Mouse (Mus musculus) G1E (cell line): ENCODE results near the gene Cd34.

Source experiments
- CTCF ChIP-seq: IDR thresholded peaks from 2 replicates; pipeline ENCODE4 v1.5.1; 2012; ENCODE audit warnings: low read depth, low read length, inconsistent platforms, mixed read lengths
- GATA1 ChIP-seq: IDR thresholded peaks from 2 replicates; pipeline ENCODE4 v1.6.1; 2012; ENCODE audit warnings: borderline replicate concordance, low read length, inconsistent platforms, mixed read lengths

DNA sequence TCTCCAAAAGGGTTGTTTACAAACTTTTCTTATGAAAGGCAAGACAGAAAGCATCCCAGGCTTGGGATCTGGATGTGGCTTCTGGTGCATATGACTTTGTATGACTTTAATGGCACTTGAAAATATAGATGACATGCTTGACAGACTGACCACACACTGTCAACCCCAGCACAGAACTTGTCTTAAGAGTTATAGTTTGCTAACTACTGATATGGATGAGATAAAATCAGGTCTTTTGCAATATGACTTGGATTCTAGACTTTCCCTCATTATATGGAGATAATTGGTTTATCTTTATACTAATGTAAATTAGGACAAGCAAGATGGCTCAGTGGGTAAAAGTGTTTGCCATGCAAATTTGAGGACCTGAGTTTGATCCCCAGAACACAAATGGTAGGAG lies 4.3 kb downstream of the Cd34 start:
- no peak for TF ChIP-seq CTCF
- no peak for TF ChIP-seq GATA1
